Mouse (Mus musculus) stomach, embryonic 15.5 days (tissue): ENCODE measurements around the gene Rfx8. TPM values are rescaled to one million over a fixed set of nuclear protein-coding genes. Genes with fewer than 3 reads are reported as not detected.

Experiments used
- ATAC-seq: fragments of 200-750 bp; cut with Nextera tagmentation; 2 replicates; pipeline ENCODE4 v1.8.0; 2017; ENCODE audit warnings: low read depth, moderate number of reproducible peaks, moderate TSS enrichment; ENCODE audit not compliant: insufficient read depth, low FRiP score
- H3K27ac ChIP-seq: fragments of 300-500 bp; sonication (generic); 2 replicates; pipeline ENCODE4 v1.5.1; 2015; ENCODE audit warnings: mild to moderate bottlenecking, inconsistent platforms
- H3K27me3 ChIP-seq: fragments of 300-500 bp; sonication (generic); replicated peaks from 2 replicates; pipeline ENCODE4 v1.6.1; 2015; ENCODE audit warnings: inconsistent platforms
- H3K36me3 ChIP-seq: fragments of 300-500 bp; sonication (generic); 2 replicates; pipeline ENCODE4 v1.6.1; 2015; ENCODE audit warnings: inconsistent platforms
- H3K4me1 ChIP-seq: fragments of 300-500 bp; sonication (generic); 2 replicates; pipeline ENCODE4 v1.6.1; 2015; ENCODE audit warnings: inconsistent platforms
- H3K4me2 ChIP-seq: fragments of 300-500 bp; sonication (generic); 2 replicates; pipeline ENCODE4 v1.6.1; 2015; ENCODE audit warnings: mild to moderate bottlenecking, inconsistent platforms
- H3K4me3 ChIP-seq: fragments of 300-500 bp; sonication (generic); replicated peaks from 2 replicates; pipeline ENCODE4 v1.5.1; 2015; ENCODE audit warnings: inconsistent platforms
- H3K9ac ChIP-seq: fragments of 300-500 bp; sonication (generic); 2 replicates; pipeline ENCODE4 v1.6.1; 2015; ENCODE audit warnings: inconsistent platforms
- H3K9me3 ChIP-seq: fragments of 300-500 bp; sonication (generic); 2 replicates; pipeline ENCODE4 v1.6.1; 2016; ENCODE audit warnings: inconsistent platforms
- WGBS: fragments of 180-500 bp; shearing (Covaris S2); methylation state at CpG from one replicate; pipeline ENCODE4 v1.1.7; 2015; 5-methylcytosine and 5-hydroxymethylcytosine counted together
- polyA plus RNA-seq: library from polyadenylated mRNA; unstranded; fragments of >200 nt; fragmentation: Nextera tagmentation; extraction: Ambion mirVana; gene quantifications from 2 replicates; pipeline ENCODE4 v1.2.1, GENCODE M21; 2015

The Rfx8 gene
- polyA plus RNA-seq, 1 experiment from 2014 or later, result 0.08 TPM

DNA sequence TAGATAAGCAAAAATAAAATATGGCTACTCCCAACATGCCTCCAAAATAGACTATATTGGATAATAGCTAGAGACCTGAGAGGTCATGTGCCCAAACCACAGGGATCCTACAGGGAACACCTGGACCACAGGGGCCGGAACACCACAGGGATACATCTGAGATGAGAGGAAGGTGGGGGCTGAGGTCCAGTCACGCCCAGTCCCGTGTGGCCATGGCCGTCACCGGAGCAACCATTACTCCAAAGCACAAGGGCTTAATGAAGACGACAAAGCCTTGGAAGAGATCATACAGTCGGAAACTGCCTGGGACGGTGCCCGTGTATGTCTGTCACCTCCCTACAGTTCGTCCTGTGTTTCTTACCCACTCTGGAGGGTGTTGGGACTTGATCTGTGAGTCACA lies 13.1 kb upstream of the Rfx8 start:
- Histone ChIP-seq H3K27me3 (no peaks in the 10 kb centered on the region), H3K9ac (no peak overlapping the region), H3K4me1 (0 out of 2 replicates have a peak, but pooled peaks cover 8% of the 10 kb centered on the region), H3K27ac (peak overlapping the region; percentile 48; the same call in 1 of the 2 replicates), H3K36me3 (no peaks in the 10 kb centered on the region), H3K4me3 (no peak overlapping the region), H3K9me3 (no peaks in the 10 kb centered on the region), H3K4me2 (no peak overlapping the region)
- 86% methylated on average over 10 of the region's 10 CpGs for WGBS
- ATAC-seq, result no peak

DNA sequence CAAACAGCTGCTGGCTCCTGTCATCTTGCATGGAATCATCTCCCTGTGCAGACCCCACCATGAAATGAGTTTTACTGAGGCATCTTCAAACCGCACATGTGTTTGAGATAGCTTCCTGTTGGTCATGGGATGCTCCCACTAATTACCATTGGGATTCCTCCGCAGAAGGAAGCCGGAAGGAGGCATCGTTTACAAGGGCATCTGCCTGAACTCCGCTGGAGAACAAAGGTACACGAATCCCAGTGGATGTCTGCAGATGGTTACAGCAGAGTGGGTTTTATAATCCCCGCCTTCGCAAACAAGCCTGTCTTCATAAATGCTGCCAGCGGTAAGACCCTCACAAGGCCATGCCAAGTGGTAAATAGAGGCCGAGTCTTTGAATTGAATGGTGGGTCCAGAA lies 11.3 kb upstream of the Rfx8 start:
- Histone ChIP-seq H3K4me2 (no peak overlapping the region), H3K27me3 (no peaks in the 10 kb centered on the region), H3K27ac (no peak overlapping the region), H3K9ac (no peak overlapping the region), H3K4me3 (no peak overlapping the region), H3K4me1 (0 out of 2 replicates have a peak, but pooled peaks cover 8% of the 10 kb centered on the region), H3K9me3 (no peaks in the 10 kb centered on the region), H3K36me3 (no peaks in the 10 kb centered on the region)
- 80% methylated on average over 10 of the region's 10 CpGs for WGBS
- no peak for ATAC-seq

- ATAC-seq, result no peak
- 19% methylated on average over 9 of the region's 9 CpGs for WGBS
- H3K4me1 ChIP-seq, result 0 out of 2 replicates have a peak, but pooled peaks cover 6% of the 10 kb centered on the region
- H3K36me3 ChIP-seq, result no peaks in the 10 kb centered on the region
- no peak overlapping the region for H3K27ac ChIP-seq
- no peak overlapping the region for H3K4me3 ChIP-seq
- H3K4me2 ChIP-seq, result no peak overlapping the region
- no peaks in the 10 kb centered on the region for H3K27me3 ChIP-seq
- H3K9ac ChIP-seq, result no peak overlapping the region
- H3K9me3 ChIP-seq, result no peaks in the 10 kb centered on the region
Measured at GRCm38 (mm10) chr1:39731543-39731942, 10.7 kb upstream of the Rfx8 start.

DNA sequence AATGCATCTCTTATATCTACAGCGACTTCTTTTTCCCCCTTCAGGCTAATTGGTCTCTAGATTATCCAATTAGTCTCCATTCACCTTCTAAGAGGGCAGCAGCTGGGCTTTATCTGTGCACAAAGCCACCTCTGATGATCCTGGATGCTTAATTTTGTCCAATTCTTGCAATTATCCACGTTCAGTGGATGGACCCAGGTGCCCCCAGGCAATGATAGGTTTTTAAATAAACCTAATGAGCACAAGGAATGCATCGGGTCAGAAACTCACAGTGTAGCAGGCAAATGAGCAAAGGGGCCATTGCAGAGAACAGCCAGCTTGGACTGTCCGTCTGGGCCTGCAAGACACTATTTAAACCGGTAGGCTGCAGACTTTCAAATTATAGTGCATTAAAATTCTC lies 10.1 kb upstream of the Rfx8 start:
- H3K27ac ChIP-seq, result no peak overlapping the region
- WGBS, result 64% methylated on average over 5 of the region's 5 CpGs
- no peak overlapping the region for H3K9ac ChIP-seq
- H3K4me3 ChIP-seq, result no peak overlapping the region
- H3K9me3 ChIP-seq, result no peaks in the 10 kb centered on the region
- no peaks in the 10 kb centered on the region for H3K4me1 ChIP-seq
- no peak for ATAC-seq
- H3K4me2 ChIP-seq, result no peak overlapping the region
- H3K36me3 ChIP-seq, result no peaks in the 10 kb centered on the region
- no peaks in the 10 kb centered on the region for H3K27me3 ChIP-seq

DNA sequence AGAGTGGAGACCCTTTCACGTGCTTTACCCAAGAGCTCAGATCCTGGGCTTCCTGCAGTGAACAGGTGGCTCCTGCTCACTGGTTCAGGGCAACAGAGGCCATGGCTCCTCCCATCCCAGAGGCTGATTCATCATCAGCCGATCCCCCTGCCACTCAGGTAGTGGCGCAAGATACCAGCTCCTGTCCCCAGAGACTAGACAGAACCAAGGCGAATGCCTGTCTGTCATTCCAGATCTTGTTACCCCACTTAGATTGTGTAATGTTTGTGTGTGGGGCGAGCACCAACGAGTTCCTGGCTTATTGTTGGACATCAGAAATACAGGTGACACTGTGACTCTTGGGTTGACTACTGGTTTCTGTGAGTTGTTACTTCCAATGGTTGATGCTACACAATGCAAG lies 9.1 kb upstream of the Rfx8 start:
- no peak for ATAC-seq
- no peak overlapping the region for H3K27ac ChIP-seq
- no peaks in the 10 kb centered on the region for H3K9me3 ChIP-seq
- no peak overlapping the region for H3K4me3 ChIP-seq
- WGBS, result 81% methylated on average over 6 of the region's 6 CpGs
- H3K4me2 ChIP-seq, result no peak overlapping the region
- no peaks in the 10 kb centered on the region for H3K36me3 ChIP-seq
- no peak overlapping the region for H3K9ac ChIP-seq
- H3K4me1 ChIP-seq, result no peaks in the 10 kb centered on the region
- H3K27me3 ChIP-seq, result no peaks in the 10 kb centered on the region

GRCm38 (mm10) chr1:39721351-39721726 lies 542 bp upstream of the Rfx8 start:
- peak overlapping the region; percentile 53 for H3K4me3 ChIP-seq
- 21% methylated on average over 9 of the region's 9 CpGs for WGBS
- H3K9me3 ChIP-seq, result no peaks in the 10 kb centered on the region
- H3K27ac ChIP-seq, result no peak overlapping the region
- peak overlapping the region; percentile 89 for H3K4me2 ChIP-seq
- peaks cover 6% of the 10 kb centered on the region; the same call in 1 of the 2 replicates for H3K4me1 ChIP-seq
- peak; percentile 35; the same call in 1 of the 2 replicates for ATAC-seq
- no peak overlapping the region for H3K9ac ChIP-seq
- no peaks in the 10 kb centered on the region for H3K36me3 ChIP-seq
- no peaks in the 10 kb centered on the region for H3K27me3 ChIP-seq

GRCm38 (mm10) chr1:39720186-39720585 lies 611 bp downstream of the Rfx8 start:
- Histone ChIP-seq H3K4me3 (no peak overlapping the region), H3K36me3 (no peaks in the 10 kb centered on the region), H3K9me3 (no peaks in the 10 kb centered on the region), H3K4me2 (peak overlapping the region; percentile 89), H3K4me1 (peaks cover 11% of the 10 kb centered on the region; the same call in 1 of the 2 replicates), H3K9ac (no peak overlapping the region), H3K27me3 (no peaks in the 10 kb centered on the region), H3K27ac (no peak overlapping the region)
- no peak for ATAC-seq
- 40% methylated on average over 2 of the region's 2 CpGs for WGBS

DNA sequence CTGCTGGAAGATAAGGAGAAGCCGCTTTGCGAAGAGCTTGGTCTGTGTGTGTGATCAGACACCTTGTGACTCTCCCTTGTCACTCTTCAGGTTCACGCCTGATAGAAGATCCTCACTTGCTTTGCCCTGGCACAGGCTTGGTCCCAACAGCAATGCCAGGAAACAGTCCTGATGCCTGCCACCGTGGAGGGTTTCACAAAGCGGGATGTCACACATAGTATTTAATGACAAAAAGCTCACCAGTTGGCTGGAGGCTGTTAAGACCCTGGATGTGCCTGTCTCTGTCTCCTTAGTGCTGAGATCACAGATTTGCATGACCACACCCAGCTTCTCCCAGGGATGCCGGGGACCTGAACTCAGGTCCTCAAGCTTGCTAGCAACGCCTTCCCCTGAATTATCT lies 5.2 kb downstream of the Rfx8 start:
- no peak overlapping the region for H3K4me2 ChIP-seq
- peaks cover 16% of the 10 kb centered on the region for H3K4me1 ChIP-seq
- H3K27me3 ChIP-seq, result no peaks in the 10 kb centered on the region
- no peak overlapping the region for H3K9ac ChIP-seq
- WGBS, result 92% methylated on average over 7 of the region's 7 CpGs
- no peak for ATAC-seq
- no peaks in the 10 kb centered on the region for H3K9me3 ChIP-seq
- peak overlapping the region; percentile 80; the same call in 1 of the 2 replicates for H3K27ac ChIP-seq
- no peaks in the 10 kb centered on the region for H3K36me3 ChIP-seq
- no peak overlapping the region for H3K4me3 ChIP-seq

GRCm38 (mm10) chr1:39714729-39715128 lies 6.1 kb downstream of the Rfx8 start:
- no peak for ATAC-seq
- 71% methylated on average over 3 of the region's 3 CpGs for WGBS

DNA sequence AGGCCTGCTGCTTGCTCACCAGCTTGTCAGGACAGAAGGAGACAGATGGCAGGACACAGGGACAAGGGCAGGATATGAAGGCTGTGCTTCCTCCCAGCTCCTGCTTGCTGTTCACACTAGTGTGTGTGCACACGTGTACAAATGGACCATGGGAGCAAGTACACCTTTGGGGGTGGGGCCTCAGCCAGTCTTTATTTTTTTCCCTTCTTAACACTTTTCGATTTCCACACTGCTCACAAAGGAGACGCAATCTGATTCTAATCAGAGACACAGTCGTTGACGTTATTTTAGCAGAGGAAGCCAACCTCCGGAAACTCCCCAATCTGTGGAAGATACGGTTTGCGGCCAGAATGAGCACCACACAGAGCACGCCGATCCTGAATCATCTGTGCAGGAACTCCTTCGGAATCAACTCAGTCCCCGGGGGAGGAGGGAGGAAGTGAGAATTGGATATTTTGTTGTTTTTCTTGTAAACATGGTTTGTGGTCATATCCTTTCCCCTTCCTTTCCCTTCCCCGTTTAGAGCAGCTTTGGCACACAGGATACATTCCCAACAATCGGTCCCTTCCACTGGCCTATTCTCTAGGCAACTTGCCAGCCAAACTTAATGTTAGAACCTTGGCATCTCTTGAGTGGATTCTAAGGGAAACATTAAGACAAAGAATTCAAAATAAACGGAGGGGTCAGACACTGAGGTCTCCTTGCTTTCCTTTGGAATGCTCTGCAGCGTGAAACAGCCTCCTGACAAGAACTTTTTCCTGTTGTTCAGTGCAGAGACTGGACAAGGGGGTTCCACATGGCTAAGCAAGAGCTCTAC lies 6.7 kb downstream of the Rfx8 start:
- WGBS, result 38% methylated on average over 16 of the region's 16 CpGs
- Histone ChIP-seq H3K36me3 (no peaks in the 10 kb centered on the region), H3K9ac (no peak overlapping the region), H3K27me3 (no peaks in the 10 kb centered on the region), H3K4me1 (peaks cover 19% of the 10 kb centered on the region), H3K4me2 (no peak overlapping the region), H3K27ac (peak overlapping the region; percentile 80), H3K4me3 (no peak overlapping the region), H3K9me3 (no peaks in the 10 kb centered on the region)
- peak; percentile 43; the same call in 1 of the 2 replicates for ATAC-seq

More at GRCm38 (mm10) chr1:39714729-39715128, 6.1 kb downstream of the Rfx8 start:
- H3K4me1 ChIP-seq, result peaks cover 19% of the 10 kb centered on the region
- no peak overlapping the region for H3K9ac ChIP-seq
- no peaks in the 10 kb centered on the region for H3K27me3 ChIP-seq
- no peaks in the 10 kb centered on the region for H3K36me3 ChIP-seq
- no peak overlapping the region for H3K4me3 ChIP-seq
- H3K4me2 ChIP-seq, result no peak overlapping the region
- peak overlapping the region; percentile 80 for H3K27ac ChIP-seq
- H3K9me3 ChIP-seq, result no peaks in the 10 kb centered on the region

- Histone ChIP-seq H3K4me2 (no peak overlapping the region), H3K4me1 (peaks cover 19% of the 10 kb centered on the region), H3K36me3 (no peaks in the 10 kb centered on the region), H3K9ac (no peak overlapping the region), H3K9me3 (no peaks in the 10 kb centered on the region), H3K4me3 (no peak overlapping the region), H3K27ac (peak overlapping the region; percentile 80), H3K27me3 (no peaks in the 10 kb centered on the region)
- no peak for ATAC-seq
- WGBS, result 89% methylated on average over 8 of the region's 8 CpGs
Measured at GRCm38 (mm10) chr1:39713300-39713699, 7.5 kb downstream of the Rfx8 start.

DNA sequence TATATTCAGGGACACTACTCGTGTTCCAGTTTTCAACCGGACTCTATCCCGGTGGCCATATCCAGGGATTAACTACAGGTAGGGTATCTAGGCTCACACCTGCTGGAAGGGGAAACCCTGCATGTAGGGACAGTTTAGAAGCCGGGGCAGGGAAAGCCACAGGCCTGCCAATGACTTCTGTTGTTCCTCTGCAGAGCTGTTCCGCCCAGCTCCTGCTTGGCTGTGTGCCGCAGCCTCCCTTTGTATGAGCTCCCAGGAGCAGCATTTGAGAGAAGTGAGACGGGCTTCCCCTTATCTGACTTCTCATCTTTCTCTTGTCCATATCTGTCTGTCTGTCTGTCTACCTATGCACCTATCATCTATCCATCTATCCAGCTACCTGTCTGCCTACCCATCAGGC lies 8.5 kb downstream of the Rfx8 start:
- H3K9me3 ChIP-seq, result no peaks in the 10 kb centered on the region
- 89% methylated on average over 7 of the region's 7 CpGs for WGBS
- peaks cover 19% of the 10 kb centered on the region for H3K4me1 ChIP-seq
- H3K27me3 ChIP-seq, result no peaks in the 10 kb centered on the region
- H3K4me3 ChIP-seq, result no peak overlapping the region
- H3K27ac ChIP-seq, result no peak overlapping the region
- no peak overlapping the region for H3K4me2 ChIP-seq
- no peaks in the 10 kb centered on the region for H3K36me3 ChIP-seq
- no peak for ATAC-seq
- no peak overlapping the region for H3K9ac ChIP-seq
